Mouse (Mus musculus): ENCODE data around the gene Mrm1. TPM values are rescaled to one million over a fixed set of nuclear protein-coding genes. Genes with fewer than 3 reads are reported as not detected.
"Not testable (repeated sequence)": the region's sequence is repeated elsewhere in the genome, so short reads cannot be mapped to it uniquely, and the experiment has no call there.

Gene Mrm1
- total RNA-seq (2015; ENCODE audit: low replicate concordance) (129 and 155 TPM in 2 replicates), total RNA-seq (2017; ENCODE audit: low replicate concordance) (114 and 139 TPM in 2 replicates)

- ATAC-seq (replicated peaks; ENCODE audit: low FRiP score, poor library complexity, severe bottlenecking), result peak; percentile 51
Measured at GRCm38 (mm10) chr11:84818961-84819692, at the start of gene Mrm1. Mrm1 (minus strand) TSS chr11:84819515.

GRCm38 (mm10) chr11:84868786-84869259, 49.5 kb upstream of the Mrm1 start:
- no peak for ATAC-seq (replicated peaks; ENCODE audit: low FRiP score, poor library complexity, severe bottlenecking)

- ATAC-seq (replicated peaks; ENCODE audit: low FRiP score, poor library complexity, severe bottlenecking), result no peak
Measured at GRCm38 (mm10) chr11:84867586-84867985, 48.3 kb upstream of the Mrm1 start.

- ATAC-seq (replicated peaks; ENCODE audit: low FRiP score, poor library complexity, severe bottlenecking), result no peak
Measured at GRCm38 (mm10) chr11:84865268-84865667, 46.0 kb upstream of the Mrm1 start.

GRCm38 (mm10) chr11:84855285-84855684, 36.0 kb upstream of the Mrm1 start:
- ATAC-seq (replicated peaks; ENCODE audit: low FRiP score, poor library complexity, severe bottlenecking), result no peak

GRCm38 (mm10) chr11:84847475-84848090, 28.3 kb upstream of the Mrm1 start:
- ATAC-seq (replicated peaks; ENCODE audit: low FRiP score, poor library complexity, severe bottlenecking), result no peak

- ATAC-seq (replicated peaks; ENCODE audit: low FRiP score, poor library complexity, severe bottlenecking), result no peak
Measured at GRCm38 (mm10) chr11:84846741-84847474, 27.6 kb upstream of the Mrm1 start.

- no peak for ATAC-seq (replicated peaks; ENCODE audit: low FRiP score, poor library complexity, severe bottlenecking)
Measured at GRCm38 (mm10) chr11:84839330-84839729, 20.0 kb upstream of the Mrm1 start.

GRCm38 (mm10) chr11:84829495-84829894, 10.2 kb upstream of the Mrm1 start:
- not testable (repeated sequence) for ATAC-seq (replicated peaks; ENCODE audit: low FRiP score, poor library complexity, severe bottlenecking)

- peak; percentile 74 for ATAC-seq (replicated peaks; ENCODE audit: low FRiP score, poor library complexity, severe bottlenecking)
Measured at GRCm38 (mm10) chr11:84828516-84829399, 9.4 kb upstream of the Mrm1 start, which contains the start of gene Dhrs11. Dhrs11 (minus strand) TSS chr11:84828994.

GRCm38 (mm10) chr11:84827901-84828503, 8.7 kb upstream of the Mrm1 start:
- peak; percentile 31 for ATAC-seq (replicated peaks; ENCODE audit: low FRiP score, poor library complexity, severe bottlenecking)

GRCm38 (mm10) chr11:84827492-84827891, 8.2 kb upstream of the Mrm1 start:
- ATAC-seq (replicated peaks; ENCODE audit: low FRiP score, poor library complexity, severe bottlenecking), result no peak

- no peak for ATAC-seq (replicated peaks; ENCODE audit: low FRiP score, poor library complexity, severe bottlenecking)
Measured at GRCm38 (mm10) chr11:84826185-84826584, 6.9 kb upstream of the Mrm1 start.

- no peak for ATAC-seq (replicated peaks; ENCODE audit: low FRiP score, poor library complexity, severe bottlenecking)
Measured at GRCm38 (mm10) chr11:84825261-84825807, 6.0 kb upstream of the Mrm1 start.

- ATAC-seq (replicated peaks; ENCODE audit: low FRiP score, poor library complexity, severe bottlenecking), result peak; percentile 62
Measured at GRCm38 (mm10) chr11:84823484-84823897, 4.2 kb upstream of the Mrm1 start.

- peak; percentile 17 for ATAC-seq (replicated peaks; ENCODE audit: low FRiP score, poor library complexity, severe bottlenecking)
Measured at GRCm38 (mm10) chr11:84822487-84822886, 3.2 kb upstream of the Mrm1 start.

- no peak for ATAC-seq (replicated peaks; ENCODE audit: low FRiP score, poor library complexity, severe bottlenecking)
Measured at GRCm38 (mm10) chr11:84821131-84821770, 1.9 kb upstream of the Mrm1 start.
